Mouse (Mus musculus) forebrain, embryonic 10.5 days (tissue): ENCODE measurements at regions not wholly inside any gene's neighbourhood (a gene's known extent, or its start where the extent isn't known, plus 50 kb on each side); places are given as distances from the start of the nearest gene placed in this dataset.

Experiments used
- DNase-seq: peaks from one replicate; pipeline ENCODE4 v3.0.0-alpha.2; 2017; ENCODE audit warnings: low spot score; ENCODE audit errors: extremely low spot score
- H3K27ac ChIP-seq: fragments of 300-500 bp; sonication (generic); 2 replicates; pipeline ENCODE4 v1.5.1; 2016; ENCODE audit warnings: mild to moderate bottlenecking
- H3K27me3 ChIP-seq: fragments of 300-500 bp; sonication (generic); 2 replicates; pipeline ENCODE4 v1.6.1; 2016; ENCODE audit warnings: mild to moderate bottlenecking; ENCODE audit not compliant: poor library complexity, severe bottlenecking
- H3K36me3 ChIP-seq: fragments of 300-500 bp; sonication (generic); replicated peaks from 2 replicates; pipeline ENCODE4 v1.6.1; 2016; ENCODE audit warnings: mild to moderate bottlenecking, moderate library complexity
- H3K4me1 ChIP-seq: fragments of 300-500 bp; sonication (generic); 2 replicates; pipeline ENCODE4 v1.6.1; 2016
- H3K4me3 ChIP-seq: fragments of 300-500 bp; sonication (generic); 2 replicates; pipeline ENCODE4 v1.5.1; 2016; ENCODE audit warnings: mild to moderate bottlenecking, moderate library complexity
- H3K9me3 ChIP-seq: fragments of 300-500 bp; sonication (generic); 2 replicates; pipeline ENCODE4 v1.6.1; 2016; ENCODE audit warnings: mild to moderate bottlenecking, moderate library complexity
- WGBS: fragments of 180-500 bp; shearing (Covaris S2); methylation state at CpG from one replicate; pipeline ENCODE4 v1.1.7; 2016; 5-methylcytosine and 5-hydroxymethylcytosine counted together

DNA sequence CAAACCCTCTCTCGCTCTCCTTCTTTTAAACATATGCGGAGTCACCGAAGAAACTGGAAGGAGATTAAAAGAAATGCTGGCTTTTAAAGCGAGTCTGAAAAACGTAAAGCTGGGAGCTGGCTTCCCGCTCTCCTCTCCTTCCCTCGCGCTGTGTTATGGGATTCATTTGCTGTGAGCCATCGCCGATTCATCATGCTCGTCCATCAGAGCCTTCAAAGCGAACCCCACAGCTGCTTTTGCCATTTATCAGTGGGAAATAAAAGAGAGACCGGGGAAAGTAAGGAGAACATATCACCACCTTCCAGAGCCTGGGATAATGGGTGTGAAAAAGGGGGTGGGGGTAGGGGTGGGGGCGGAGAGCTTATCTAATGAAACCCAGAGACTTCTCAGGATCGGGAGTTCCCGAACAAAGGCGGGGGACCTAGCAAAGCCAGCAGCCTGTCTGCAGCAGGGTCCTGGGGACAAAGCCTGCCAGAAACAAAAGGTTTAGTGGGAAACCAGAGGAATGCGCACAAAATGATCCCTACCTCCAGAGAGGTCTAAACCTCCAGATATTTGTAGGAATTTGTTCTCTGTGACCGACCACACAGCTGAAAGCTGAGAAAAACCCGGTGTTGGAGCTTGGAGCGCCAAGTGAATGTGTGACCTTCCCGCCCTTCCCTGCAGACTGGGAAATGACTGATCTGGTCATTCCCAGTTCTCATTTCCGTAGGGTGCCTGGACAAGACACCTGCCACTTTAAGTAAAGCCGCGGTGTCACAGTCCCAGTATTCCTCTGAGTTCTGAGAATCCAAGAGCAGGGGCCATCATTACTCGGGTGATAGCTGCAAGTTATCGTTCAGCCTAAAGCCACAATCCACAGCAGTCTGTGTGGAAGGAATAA lies 73.9 kb upstream of the Lrig1 start:
- peak; percentile 85 for DNase-seq
- H3K27ac ChIP-seq, result peak overlapping the region; percentile 97
- no peaks in the 10 kb centered on the region for H3K36me3 ChIP-seq
- peaks cover 67% of the 10 kb centered on the region for H3K4me1 ChIP-seq
- H3K27me3 ChIP-seq, result peaks cover 18% of the 10 kb centered on the region
- H3K9me3 ChIP-seq, result no peaks in the 10 kb centered on the region
- H3K4me3 ChIP-seq, result peak overlapping the region; percentile 40
- WGBS, result 2% methylated on average over 27 of the region's 27 CpGs

DNA sequence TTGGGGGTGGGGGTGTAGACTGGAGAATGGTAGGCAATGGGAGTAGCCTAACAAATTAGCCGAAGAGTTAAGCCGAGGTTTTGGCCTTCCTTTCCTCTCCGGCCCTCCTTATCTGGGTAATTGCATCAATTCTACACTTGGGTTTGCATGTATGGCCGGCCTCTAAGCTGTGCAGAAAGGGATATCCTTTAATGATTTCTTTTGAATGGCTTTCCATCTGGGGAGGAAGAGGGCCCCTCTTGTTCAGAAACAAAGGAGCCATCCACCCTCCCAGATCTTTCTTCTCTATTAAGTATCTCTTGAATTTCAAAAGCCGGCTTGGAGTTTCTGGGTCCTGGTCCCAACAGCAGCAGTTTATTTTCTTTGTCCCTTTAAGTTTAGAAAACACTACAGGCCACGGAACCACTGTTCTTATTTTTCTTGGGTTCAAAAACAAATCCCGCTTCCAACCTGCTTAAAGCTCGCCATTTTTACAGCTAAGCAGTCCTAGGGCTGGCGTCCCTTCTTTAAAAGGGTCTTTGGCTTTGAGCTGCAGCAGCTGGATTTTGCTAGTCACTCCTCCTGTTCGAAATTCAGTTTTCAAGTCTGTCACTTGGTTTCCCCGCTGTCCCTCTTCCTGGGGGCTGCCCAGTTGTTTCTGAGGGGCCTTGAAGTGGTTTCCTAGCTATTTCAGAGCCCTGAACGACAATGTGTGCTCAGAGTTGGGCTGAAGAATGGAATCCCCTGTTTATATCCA lies 73.1 kb upstream of the Lrig1 start:
- Histone ChIP-seq H3K4me1 (peaks cover 66% of the 10 kb centered on the region), H3K9me3 (no peaks in the 10 kb centered on the region), H3K27ac (peak overlapping the region; percentile 97), H3K27me3 (peaks cover 16% of the 10 kb centered on the region), H3K4me3 (peak overlapping the region; percentile 40), H3K36me3 (no peaks in the 10 kb centered on the region)
- 9% methylated on average over 12 of the region's 12 CpGs for WGBS
- DNase-seq, result peak; percentile 68

DNA sequence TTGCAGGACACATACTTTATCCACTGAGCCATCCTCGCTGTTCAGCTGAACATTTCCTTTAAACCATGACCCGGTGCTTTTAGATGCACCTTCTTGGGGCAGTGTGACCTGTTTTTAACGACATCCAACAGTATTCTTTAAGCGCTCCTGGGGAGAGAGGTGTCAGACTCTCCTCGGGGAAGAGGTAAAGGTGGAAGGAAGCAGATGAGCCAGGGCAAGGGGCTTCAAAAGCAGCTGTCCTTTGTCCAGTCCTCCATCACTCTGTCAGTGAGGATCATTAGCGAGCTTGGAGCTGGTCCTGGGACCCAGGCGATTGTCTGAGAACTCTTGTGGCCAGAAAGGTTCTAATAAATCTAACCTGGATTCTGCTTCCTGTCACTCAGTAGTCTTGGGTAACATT lies 72.4 kb upstream of the Lrig1 start:
- Histone ChIP-seq H3K4me3 (peak overlapping the region; percentile 40), H3K36me3 (no peaks in the 10 kb centered on the region), H3K9me3 (no peaks in the 10 kb centered on the region), H3K27me3 (peaks cover 13% of the 10 kb centered on the region), H3K27ac (peak overlapping the region; percentile 97), H3K4me1 (peaks cover 64% of the 10 kb centered on the region)
- DNase-seq, result peak; percentile 32
- WGBS, result 28% methylated on average over 7 of the region's 7 CpGs

DNA sequence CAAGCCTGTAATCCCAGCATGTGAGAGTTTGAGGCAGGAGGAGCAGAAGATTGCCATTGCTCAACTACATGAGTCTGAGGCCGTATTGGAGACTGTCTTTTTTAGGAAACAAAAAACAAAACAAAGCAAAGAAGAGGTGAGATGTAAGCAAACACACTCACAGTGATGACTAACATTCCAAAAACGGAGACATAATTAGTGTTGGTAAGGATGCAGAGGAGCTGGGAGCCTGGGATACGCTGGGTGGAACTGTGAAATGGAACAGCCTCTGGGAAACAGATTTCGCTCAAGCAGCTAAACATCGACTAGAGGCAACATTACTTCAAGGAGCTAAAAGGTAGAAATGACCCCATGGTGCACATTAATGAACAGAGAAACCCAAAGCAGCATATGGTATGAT lies 68.3 kb upstream of the Lrig1 start:
- Histone ChIP-seq H3K27me3 (peaks cover 13% of the 10 kb centered on the region), H3K27ac (peak overlapping the region; percentile 60; the same call in 1 of the 2 replicates), H3K4me3 (no peak overlapping the region), H3K36me3 (no peaks in the 10 kb centered on the region), H3K4me1 (peaks cover 34% of the 10 kb centered on the region), H3K9me3 (no peaks in the 10 kb centered on the region)
- 84% methylated on average over 5 of the region's 5 CpGs for WGBS
- DNase-seq, result no peak

DNA sequence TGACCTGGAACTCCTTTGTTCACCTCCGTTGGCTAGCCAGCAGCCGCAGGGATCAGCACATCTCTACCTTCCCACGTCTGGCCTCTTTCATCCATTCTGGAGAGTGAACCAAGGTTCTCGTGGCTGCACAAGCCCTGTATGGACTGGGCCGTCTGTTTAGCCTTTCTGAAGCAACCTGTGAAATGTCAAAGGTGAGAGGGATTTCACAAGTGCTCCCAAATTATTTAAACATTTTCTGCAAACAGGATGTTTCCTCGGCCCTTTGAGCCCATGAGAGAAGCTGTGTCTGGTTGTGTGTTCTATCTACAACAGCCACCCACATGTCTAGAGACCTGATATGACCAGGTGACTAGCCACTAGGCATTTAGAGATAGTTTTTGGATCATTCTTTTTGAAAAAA lies 65.8 kb upstream of the Lrig1 start:
- no peak overlapping the region for H3K27ac ChIP-seq
- H3K36me3 ChIP-seq, result no peaks in the 10 kb centered on the region
- peaks cover 25% of the 10 kb centered on the region for H3K4me1 ChIP-seq
- DNase-seq, result no peak
- no peaks in the 10 kb centered on the region for H3K9me3 ChIP-seq
- 91% methylated on average over 6 of the region's 6 CpGs for WGBS
- peaks cover 12% of the 10 kb centered on the region for H3K27me3 ChIP-seq
- no peak overlapping the region for H3K4me3 ChIP-seq

DNA sequence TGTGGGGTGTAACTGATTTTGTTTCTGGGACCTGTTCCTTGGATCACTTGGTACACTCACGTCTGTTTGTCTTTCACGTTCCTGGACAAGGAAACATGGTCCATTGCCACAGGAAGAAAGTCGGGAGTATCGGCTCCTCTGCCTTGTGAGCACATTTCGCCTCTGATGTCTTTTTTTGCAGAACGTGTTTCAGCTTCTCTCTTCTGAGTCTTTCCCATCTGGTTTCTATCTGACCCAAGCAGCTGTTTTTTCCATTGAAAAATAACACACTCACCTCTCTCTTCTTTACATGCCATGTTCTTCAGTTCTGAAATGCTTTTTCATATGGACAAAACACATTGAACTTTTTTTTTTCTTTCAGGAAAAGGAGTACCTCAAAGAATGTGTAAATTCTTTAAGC lies 61.4 kb upstream of the Lrig1 start:
- 83% methylated on average over 6 of the region's 6 CpGs for WGBS
- H3K4me3 ChIP-seq, result no peak overlapping the region
- peaks cover 36% of the 10 kb centered on the region for H3K4me1 ChIP-seq
- H3K27ac ChIP-seq, result peak overlapping the region; percentile 85
- no peaks in the 10 kb centered on the region for H3K36me3 ChIP-seq
- no peak for DNase-seq
- H3K9me3 ChIP-seq, result no peaks in the 10 kb centered on the region
- H3K27me3 ChIP-seq, result peaks cover 9% of the 10 kb centered on the region; the same call in 1 of the 2 replicates

DNA sequence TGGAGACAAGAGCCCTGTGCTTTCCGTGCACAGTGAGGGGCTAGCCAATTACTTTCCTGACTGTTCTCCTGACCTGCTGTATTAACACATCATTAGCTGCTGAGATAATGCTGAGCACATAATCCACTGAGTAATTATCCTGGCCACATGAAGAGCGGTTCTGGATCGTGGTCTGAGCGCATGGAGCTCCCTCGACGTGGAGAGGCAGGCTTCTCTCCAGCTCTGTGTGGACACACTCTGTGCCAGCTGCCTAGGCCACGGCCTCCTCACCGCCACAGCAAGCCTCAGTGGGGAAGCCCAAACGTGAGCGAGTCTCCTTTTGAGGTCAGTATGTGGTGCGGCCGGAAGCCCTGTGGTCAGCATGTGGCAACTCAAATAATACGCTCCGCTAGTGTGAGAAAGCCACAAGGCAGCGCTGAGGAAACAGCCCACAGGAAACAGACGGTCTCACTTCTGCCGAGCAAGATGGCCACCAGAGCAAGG lies 60.7 kb upstream of the Lrig1 start:
- DNase-seq, result peak; percentile 39

DNA sequence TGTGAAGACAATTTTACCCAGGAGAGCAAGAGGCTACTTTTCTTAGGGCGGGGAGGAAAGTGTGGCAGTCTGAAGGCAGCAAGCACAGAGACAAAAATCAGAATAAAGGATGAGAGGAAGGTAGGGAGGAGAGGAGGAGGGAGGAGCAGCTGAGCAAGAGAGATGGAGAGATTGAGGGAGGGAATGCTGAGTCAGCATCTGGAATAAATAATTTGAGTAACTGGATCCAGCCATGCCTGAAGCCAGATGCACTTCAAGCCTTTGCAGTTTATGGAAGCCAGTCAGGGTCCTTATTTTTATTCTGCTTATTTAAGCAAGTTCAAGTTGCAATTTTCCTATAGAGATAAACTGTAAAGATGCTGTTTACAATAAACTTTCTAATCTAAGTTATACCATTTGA lies 59.7 kb upstream of the Lrig1 start:
- Histone ChIP-seq H3K4me3 (no peak overlapping the region), H3K36me3 (no peaks in the 10 kb centered on the region), H3K4me1 (peaks cover 53% of the 10 kb centered on the region), H3K27ac (no peak overlapping the region), H3K27me3 (peaks cover 9% of the 10 kb centered on the region; the same call in 1 of the 2 replicates), H3K9me3 (no peaks in the 10 kb centered on the region)
- 94% methylated on average over 1 of the region's 1 CpGs for WGBS
- no peak for DNase-seq

More for the DNA sequence above, 60.7 kb upstream of the Lrig1 start:
- Histone ChIP-seq H3K4me1 (peaks cover 43% of the 10 kb centered on the region), H3K9me3 (no peaks in the 10 kb centered on the region), H3K27ac (peak overlapping the region; percentile 85), H3K27me3 (peaks cover 9% of the 10 kb centered on the region; the same call in 1 of the 2 replicates), H3K4me3 (no peak overlapping the region), H3K36me3 (no peaks in the 10 kb centered on the region)
- WGBS, result 63% methylated on average over 17 of the region's 17 CpGs

DNA sequence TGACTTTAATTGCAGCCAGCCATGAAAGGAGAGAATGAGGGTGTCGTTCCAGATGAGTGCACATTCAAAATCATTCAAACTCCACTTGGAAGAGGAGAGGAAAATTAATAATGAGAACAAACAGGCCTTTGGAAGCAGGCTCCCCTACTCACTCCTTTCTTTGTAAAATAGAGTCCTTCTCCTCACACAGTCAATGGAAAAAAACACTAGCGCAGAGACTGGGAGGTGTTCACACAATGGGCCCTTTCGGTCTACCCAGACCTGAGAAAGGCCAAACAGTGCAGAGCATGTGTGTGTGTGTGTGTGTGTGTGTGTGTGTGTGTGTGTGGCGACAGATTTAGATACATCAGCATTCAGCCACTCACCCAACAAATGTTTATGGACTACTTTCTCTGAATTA lies 56.0 kb upstream of the Lrig1 start:
- Histone ChIP-seq H3K27ac (peak overlapping the region; percentile 89), H3K9me3 (no peaks in the 10 kb centered on the region), H3K4me3 (peak overlapping the region; percentile 19; the same call in 1 of the 2 replicates), H3K27me3 (peaks cover 4% of the 10 kb centered on the region; the same call in 1 of the 2 replicates), H3K36me3 (no peaks in the 10 kb centered on the region), H3K4me1 (peaks cover 64% of the 10 kb centered on the region)
- WGBS, result 28% methylated on average over 4 of the region's 4 CpGs
- peak; percentile 78 for DNase-seq

DNA sequence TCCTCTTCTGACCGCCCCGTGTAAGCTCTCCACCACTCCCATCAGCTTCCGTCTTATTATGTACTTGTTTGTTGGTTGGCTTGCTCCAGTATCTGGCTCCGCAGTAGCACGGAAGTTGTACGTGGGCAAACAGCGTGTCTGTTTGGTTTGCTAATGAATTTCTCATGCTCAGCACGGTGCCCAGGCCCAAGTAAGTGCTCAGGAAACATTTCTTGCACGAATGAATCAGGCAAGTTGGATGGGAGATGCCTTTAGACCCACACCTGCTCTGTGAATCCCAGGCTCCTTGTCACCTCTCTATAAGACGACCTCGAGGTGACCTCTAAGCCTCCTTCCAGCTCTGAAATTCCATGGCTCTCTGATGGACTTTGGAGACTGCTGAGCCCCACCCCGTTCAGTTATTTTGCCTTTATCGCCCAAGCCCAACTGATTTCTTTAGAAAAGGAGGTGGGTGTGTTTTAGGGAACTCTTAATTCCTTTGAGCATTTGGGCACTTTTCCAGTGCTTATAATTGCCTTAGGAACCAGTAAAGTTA lies 55.4 kb upstream of the Lrig1 start:
- peak; percentile 44 for DNase-seq
- H3K27ac ChIP-seq, result peak overlapping the region; percentile 89
- H3K27me3 ChIP-seq, result no peaks in the 10 kb centered on the region

DNA sequence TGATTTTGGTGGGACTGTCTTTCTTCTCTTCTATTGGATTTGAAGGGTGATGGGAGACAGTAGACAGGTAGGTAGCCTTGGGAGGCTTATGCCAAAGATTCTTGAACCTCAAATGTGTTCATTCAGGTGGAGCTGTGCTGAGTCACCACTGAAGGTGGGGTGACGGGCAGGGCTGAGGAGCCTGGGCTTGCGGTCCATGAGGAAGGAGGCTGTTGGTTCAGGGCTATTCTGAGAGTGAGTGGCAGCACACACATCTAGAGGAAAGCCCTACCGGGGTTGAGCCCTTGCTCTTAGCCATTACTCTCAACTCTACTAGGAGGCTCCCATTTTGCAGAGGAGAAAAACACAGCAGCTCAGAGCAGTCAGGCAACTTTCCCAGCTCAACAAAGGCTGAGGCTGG lies 54.6 kb upstream of the Lrig1 start:
- Histone ChIP-seq H3K36me3 (no peaks in the 10 kb centered on the region), H3K4me1 (peaks cover 68% of the 10 kb centered on the region), H3K9me3 (no peaks in the 10 kb centered on the region), H3K27me3 (no peaks in the 10 kb centered on the region), H3K27ac (peak overlapping the region; percentile 89), H3K4me3 (no peak overlapping the region)
- DNase-seq, result no peak
- 95% methylated on average over 3 of the region's 3 CpGs for WGBS

More for the DNA sequence above, 55.4 kb upstream of the Lrig1 start:
- Histone ChIP-seq H3K9me3 (no peaks in the 10 kb centered on the region), H3K36me3 (no peaks in the 10 kb centered on the region), H3K4me3 (peak overlapping the region; percentile 19; the same call in 1 of the 2 replicates), H3K4me1 (peaks cover 64% of the 10 kb centered on the region)
- 30% methylated on average over 13 of the region's 13 CpGs for WGBS

DNA sequence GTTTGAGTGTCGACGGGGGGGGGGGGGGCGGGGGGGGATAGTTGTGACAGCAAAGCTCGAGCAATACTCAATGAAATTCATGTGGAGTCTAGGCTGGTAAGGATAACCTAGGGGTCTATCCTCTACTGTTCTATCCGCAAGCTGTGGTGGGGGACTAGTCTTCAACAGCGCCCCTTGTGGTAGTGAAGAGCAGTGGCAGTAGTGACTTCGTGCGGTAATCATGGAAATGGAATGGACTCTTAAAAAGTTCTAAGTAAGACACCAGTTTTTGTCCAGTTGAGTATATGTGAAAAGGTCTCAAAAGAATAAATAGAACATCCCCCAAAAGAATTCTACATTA lies 51.1 kb upstream of the Lrig1 start:
- no peaks in the 10 kb centered on the region for H3K27me3 ChIP-seq
- no peak for DNase-seq
- H3K9me3 ChIP-seq, result no peaks in the 10 kb centered on the region
- WGBS, result 16% methylated on average over 8 of the region's 8 CpGs
- peak overlapping the region; percentile 9; the same call in 1 of the 2 replicates for H3K4me3 ChIP-seq
- peak overlapping the region; percentile 81 for H3K27ac ChIP-seq
- H3K36me3 ChIP-seq, result no peaks in the 10 kb centered on the region
- H3K4me1 ChIP-seq, result peaks cover 83% of the 10 kb centered on the region
